Mouse (Mus musculus) ZHBTc4 (cell line): ENCODE data around the gene Bag2.

Experiments used
- DNase-seq: peaks from one replicate; pipeline ENCODE4 v3.0.0-alpha.2; 2011; ENCODE audit warnings: low read depth, low spot score

The Bag2 gene

GRCm38 (mm10) chr1:33757491-33758041 lies at the start of gene Bag2:
Bag2 (minus strand) TSS chr1:33757795.
- DNase-seq = peak; percentile 69

- DNase-seq = no peak
These were observed 45.7 kb upstream of the Bag2 start for GRCm38 (mm10) chr1:33803323-33803722.

- DNase-seq = no peak
These were observed 42.0 kb upstream of the Bag2 start for GRCm38 (mm10) chr1:33799620-33800019.

- DNase-seq = no peak
These were observed 30.9 kb upstream of the Bag2 start for GRCm38 (mm10) chr1:33788493-33788892.

GRCm38 (mm10) chr1:33788072-33788471 lies 30.5 kb upstream of the Bag2 start:
- DNase-seq = no peak

DNA sequence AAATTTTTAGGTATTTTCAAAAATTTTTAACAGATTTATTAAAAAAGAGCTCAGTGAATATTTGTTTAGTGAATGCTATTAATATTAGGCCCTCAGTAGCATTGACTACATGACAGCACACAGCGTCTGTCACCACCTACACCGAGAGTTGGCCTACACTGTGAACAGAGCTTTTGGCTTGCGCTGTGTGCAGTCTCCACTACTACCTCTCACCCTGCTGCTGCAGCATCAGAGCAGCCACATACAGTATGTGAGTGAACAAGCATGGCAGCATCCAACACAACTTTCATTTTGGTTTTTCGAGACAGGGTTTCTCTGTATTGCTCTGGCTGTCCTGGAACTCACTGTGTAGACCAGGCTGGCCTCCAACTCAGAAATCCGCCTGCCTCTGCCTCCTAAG lies 27.0 kb upstream of the Bag2 start:
- DNase-seq = no peak

DNA sequence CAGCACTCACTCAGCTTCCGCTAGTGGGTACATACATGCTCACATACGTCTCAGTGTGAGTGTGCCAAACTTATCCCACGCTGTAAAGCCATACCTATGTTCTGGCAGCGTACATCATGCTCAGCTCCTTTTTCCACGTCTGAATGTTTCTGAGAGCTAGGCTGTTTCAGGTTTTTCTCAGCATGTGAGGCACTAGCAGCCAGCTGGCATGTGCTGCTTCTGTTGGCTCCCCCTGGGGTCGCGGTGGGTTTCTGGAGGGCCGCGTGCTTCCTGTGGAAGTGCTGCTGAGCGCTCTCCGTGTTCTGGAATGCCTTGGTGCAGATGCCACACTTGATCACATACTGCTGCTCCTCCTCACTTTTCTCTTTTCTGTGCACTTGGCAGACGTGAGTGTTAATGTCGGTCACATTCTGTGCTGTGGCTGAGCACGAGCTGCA lies 18.6 kb upstream of the Bag2 start:
- no peak for DNase-seq

DNA sequence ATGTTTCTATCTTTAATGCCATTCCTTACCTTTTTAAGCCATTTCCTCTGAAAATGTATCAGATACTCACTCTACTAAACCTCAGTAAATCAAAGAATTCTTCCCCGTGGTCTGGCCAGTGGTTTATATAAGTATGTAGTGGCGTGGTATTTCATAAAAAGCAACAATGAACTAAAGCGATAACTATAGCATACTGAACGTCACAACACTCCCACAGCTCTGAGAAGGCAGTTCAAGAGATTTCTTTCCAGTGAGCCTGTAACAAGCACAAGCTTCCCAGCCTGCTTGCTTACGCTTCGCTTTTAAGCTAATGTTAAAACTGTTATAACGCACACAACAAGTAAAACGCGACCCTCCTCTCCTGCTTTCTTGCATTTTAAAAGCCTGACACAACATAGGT lies 14.5 kb upstream of the Bag2 start:
- no peak for DNase-seq

DNA sequence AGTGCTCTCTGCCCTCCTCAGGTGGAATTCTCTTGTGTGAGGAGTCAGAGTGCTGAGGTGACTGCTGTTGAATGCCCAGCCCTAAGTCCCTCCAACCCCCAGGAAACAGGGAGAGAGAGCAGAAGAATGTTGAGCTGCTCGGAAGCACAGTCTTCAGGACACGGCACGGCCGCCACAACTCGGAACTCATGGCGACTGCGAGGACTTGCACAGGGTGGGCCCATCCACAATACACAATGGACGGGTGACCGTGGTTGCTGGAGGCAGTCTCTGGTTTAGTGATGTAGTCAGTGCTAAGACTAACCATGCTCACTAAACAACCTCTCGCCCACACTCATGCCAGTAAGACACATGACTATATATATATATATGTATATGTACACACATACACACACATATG lies 14.0 kb upstream of the Bag2 start:
- DNase-seq = no peak

GRCm38 (mm10) chr1:33768827-33769226 lies 11.2 kb upstream of the Bag2 start:
- DNase-seq = no peak

DNA sequence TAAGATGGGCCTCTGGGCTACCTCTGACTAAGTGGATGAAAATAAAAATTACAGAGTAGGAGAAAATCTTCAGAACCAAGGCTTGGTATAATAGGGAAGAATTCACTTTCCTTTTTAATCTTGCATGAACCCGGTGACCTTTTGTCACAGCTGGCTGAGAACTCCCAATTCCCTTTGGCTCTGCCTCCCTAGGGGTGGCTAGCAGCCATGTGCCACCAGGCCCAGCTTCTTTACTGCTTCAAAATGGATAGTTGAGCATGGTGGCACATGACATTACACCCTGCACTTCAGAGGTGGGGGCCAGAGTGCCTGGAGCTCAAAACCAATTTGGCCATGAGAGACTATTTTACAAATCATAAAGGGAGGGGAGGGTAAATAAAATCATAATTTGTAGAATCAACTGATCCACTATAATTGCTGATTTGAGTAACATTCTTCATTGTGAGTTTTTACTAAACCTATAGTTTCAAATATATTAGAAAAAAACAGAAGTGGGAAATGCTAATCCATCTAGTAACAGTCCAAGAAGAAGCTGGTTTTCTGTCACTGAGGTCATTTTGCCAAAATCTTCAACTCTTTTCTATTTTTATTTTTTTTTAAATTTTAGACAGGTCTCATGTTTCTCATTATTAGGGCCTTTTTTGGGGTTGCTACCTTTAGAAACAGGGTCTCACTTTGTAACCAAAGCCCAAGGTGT lies 10.6 kb upstream of the Bag2 start:
- no peak for DNase-seq

DNA sequence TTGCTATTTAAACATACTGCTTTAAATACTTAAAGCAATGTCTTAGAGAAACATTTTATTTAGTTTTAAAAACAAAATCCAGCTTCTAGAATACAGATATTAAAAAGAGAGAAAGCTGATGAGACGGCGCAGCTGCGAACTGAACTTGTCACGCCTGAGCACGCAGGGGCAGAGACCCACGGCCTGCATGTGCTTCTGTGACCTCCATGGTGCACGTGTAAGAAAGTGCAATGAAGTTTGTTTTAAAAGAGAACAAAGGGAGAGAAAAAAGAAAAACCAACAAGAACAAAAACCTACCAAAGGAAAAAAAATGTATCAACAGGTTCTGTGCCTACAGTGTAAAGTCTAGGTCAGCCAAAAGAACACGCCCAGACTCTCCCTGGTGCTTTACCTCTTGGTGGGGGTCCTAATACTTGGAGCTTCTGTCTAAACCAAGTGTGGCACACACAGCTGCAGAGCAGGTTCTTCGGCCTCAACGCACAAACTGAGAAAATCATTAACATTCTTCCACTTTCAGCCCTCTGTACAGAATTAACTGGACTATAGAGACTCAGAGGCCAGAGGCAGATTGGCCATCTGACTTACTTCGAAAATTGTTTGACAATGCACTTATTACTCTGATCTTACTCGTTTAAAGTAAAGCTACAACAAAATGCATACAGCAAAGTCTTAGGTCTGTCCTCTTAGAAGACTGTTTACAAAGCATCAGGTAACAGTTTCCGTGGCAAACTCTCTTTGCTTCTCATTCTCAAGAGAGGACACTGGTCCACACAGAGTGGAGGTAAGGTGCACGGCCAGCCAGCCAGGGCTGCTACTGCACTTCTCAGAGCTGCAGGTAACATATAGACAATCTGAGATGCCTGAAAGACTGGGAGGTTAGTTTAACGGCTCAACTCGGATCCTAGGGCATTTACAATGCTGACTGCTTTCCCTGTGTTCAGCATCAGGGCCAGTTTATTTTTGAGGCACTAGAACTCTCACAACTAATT lies 9.2 kb upstream of the Bag2 start:
- DNase-seq = no peak

GRCm38 (mm10) chr1:33765468-33766080 lies 8.0 kb upstream of the Bag2 start:
- DNase-seq = no peak

GRCm38 (mm10) chr1:33763826-33764225 lies 6.2 kb upstream of the Bag2 start:
- DNase-seq = no peak

DNA sequence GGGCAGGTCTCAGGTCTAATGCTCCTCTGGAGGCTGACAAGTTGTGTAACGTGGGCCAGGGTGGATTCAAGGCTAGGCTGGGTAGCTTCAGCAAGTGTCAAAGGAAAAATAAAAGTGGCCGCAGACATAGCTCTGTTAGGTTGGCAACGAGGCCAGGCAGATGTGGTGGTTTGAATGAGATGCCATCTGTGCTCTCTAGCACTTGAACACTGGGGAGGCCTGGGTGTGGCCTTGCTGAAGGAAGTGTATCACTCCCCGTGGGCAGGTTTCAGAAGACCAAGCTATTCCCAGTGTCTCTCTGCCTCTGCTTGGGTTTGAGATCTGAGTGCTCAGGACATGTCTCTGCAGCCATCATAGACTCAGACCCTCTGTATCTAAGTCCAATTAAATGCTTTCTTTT lies 893 bp upstream of the Bag2 start:
- DNase-seq = no peak

GRCm38 (mm10) chr1:33757033-33757413 lies 572 bp downstream of the Bag2 start:
- DNase-seq = no peak

DNA sequence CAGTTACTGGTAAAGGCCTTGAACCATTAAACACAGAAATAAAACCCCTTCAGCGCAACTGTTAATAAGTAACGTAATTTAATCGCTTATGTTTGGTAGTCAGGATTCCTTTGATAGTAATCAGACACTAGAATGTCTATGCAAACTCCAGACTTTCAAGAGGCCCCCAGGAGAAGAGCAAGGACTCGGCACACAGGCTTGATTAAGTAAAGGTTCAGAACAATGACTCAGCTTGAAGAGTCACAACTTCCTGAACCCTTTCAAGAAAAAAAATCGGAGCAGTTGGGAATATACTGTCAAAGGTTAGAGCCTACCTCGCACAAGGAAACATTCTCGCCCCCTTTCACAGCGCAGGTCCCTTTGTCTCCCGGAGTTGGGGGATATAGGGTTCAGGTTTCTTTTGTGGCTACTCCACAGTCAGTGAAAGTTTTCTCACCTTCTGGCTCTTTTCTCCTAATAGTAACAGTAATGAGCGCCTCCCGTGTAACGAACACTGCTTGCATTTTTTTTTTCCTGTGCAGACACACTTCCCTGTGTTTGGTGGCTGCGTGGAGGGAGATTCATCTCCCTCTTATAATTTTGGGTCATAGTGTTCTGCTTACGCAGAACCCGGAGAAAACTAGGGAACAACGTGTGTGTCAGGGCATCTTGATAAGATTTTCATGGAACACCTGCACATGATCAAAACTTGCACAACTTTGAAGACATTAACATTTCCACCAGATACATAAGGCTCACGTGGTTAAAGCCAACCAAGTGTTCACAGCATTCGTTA lies 1.1 kb downstream of the Bag2 start:
- DNase-seq = no peak

GRCm38 (mm10) chr1:33755799-33756198 lies 1.8 kb downstream of the Bag2 start:
- DNase-seq = no peak

DNA sequence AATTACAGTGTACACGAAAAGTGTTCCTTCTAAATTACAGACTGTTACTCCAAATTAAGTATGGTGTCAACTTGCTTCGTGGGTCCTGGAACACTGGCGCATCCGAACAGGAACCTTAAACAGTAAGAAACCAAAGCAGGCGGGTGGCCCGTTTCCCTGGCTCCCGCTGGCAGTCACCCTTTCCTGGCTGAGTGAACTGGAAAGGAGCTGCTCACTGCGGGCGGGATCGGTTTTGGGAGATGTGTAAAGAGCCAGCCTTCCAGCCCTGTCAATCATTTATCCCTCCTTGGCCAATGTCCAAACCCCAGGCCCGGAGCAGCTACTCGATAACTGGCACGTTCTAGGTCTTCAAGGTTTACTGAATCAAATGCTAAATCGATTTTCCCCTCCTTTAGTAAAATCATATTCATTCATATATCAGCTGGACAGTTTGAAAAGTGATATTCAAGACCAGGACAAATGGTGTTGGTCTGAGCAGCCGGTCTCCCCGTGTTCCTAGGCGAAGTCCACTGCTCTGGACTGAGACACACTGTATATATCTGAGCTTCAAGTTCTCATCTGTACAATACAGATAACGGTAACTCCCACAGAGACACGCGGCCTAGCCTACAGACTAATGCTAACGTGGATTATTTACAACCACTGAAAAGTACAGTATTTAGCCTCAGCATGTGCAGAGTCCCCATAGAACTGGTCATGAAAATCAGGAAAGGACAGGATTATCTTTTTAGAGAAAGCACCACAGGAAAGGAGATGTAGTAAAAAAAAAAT lies 2.4 kb downstream of the Bag2 start:
- no peak for DNase-seq

DNA sequence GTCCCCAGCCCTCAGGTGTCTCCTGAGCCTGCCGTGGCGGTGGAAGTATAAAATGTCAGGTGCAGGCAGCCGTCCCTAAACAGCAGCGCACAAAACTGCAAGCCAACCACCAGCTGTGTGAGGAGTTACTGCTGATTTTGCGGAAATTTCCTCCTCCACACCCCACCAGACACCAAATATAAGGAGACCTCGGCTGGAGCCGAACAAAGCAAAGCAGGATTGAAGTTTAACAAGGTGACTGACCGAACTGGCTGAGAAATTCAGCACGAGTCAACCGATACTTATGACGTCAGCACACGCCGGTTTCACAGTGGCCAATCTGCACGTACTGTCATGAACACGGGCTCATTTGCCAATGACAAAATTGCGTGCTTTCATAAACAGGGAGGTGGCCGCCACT lies 3.5 kb downstream of the Bag2 start:
- no peak for DNase-seq

- DNase-seq = no peak
These were observed 6.3 kb downstream of the Bag2 start for GRCm38 (mm10) chr1:33751283-33751682.
